Mouse (Mus musculus): ENCODE measurements around the gene Bmper.

DNA sequence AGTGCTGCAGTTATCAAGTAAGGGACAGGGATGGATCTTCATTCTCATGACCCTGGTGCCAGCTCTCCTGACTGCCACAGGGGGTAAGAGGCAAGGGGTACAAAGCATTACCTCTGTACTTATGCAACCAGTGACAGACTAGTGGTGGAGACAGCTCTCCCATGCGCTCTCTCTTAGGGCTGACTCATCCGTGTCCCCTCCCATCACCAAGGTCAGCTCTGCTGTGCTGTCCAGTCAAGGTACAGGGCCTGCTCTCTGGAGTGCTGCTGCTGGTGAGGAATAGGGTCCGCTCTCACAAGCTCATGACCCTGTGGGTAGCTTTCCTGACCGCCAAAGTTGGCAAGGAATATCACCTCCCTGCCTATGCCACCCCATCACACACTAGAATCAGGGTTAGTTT lies 222.1 kb downstream of the Bmper start:
- TF ChIP-seq EP300 (IDR thresholded peaks at IDR 0.05) (no peak), CTCF (IDR thresholded peaks at IDR 0.05) (no peak)

Measured in lung, postnatal 0 days (tissue).